Mouse (Mus musculus) thymus, adult 2 months (tissue): Measurements from ENCODE around the gene Olfr304.

Source experiments
- CTCF ChIP-seq: fragments of 200-500 bp; IDR thresholded peaks from 2 replicates; pipeline ENCODE4 v1.5.1; 2012; ENCODE audit warnings: mild to moderate bottlenecking, control low read depth, low read length, moderate library complexity, borderline replicate concordance; ENCODE audit not compliant: control insufficient read depth, poor library complexity, insufficient read depth; ENCODE audit errors: extremely low read depth
- POLR2A ChIP-seq: fragments of 200-500 bp; IDR thresholded peaks from 2 replicates; pipeline ENCODE4 v1.6.1; 2012; ENCODE audit warnings: mild to moderate bottlenecking, low read length, control low read depth, moderate library complexity; ENCODE audit not compliant: control insufficient read depth, poor library complexity, insufficient read depth; ENCODE audit errors: extremely low read depth

GRCm38 (mm10) chr7:86397689-86398088 lies 11.2 kb upstream of the Olfr304 start, which contains the start of gene Olfr303:
- TF ChIP-seq POLR2A (no peak), CTCF (no peak)
